Mouse (Mus musculus) midbrain, embryonic 10.5 days (tissue): ENCODE data around the gene Ccdc8. TPM values are rescaled to one million over a fixed set of nuclear protein-coding genes. Genes with fewer than 3 reads are reported as not detected.

Experiments
- polyA plus RNA-seq: library from polyadenylated mRNA; unstranded; fragments of >200 nt; fragmentation: Nextera tagmentation; extraction: Ambion mirVana; gene quantifications from 2 replicates; pipeline ENCODE4 v1.2.1, GENCODE M21; 2016

The Ccdc8 gene
- polyA plus RNA-seq, 1 experiment from 2014 or later: 9.0 TPM

Other genes starting within 250 kb of the Ccdc8 start
- gene Slc1a5, start 211.4 kb upstream of the Ccdc8 start, polyA plus RNA-seq: 40.1 and 40.4 TPM in 2 replicates
- 108 and 137 TPM in 2 replicates for gene Strn4, start 176.8 kb upstream of the Ccdc8 start, polyA plus RNA-seq
- gene Fkrp, start 176.0 kb upstream of the Ccdc8 start, polyA plus RNA-seq: 28.3 and 32.9 TPM in 2 replicates
- 11.1 and 11.8 TPM in 2 replicates for gene Prkd2, start 149.8 kb upstream of the Ccdc8 start, polyA plus RNA-seq
- gene Dact3, start 117.4 kb upstream of the Ccdc8 start, polyA plus RNA-seq: 1.9 and 2.2 TPM in 2 replicates
- gene Gng8, start 100.9 kb upstream of the Ccdc8 start, polyA plus RNA-seq: 5.4 and 8.5 TPM in 2 replicates
- 0.17 and 0.56 TPM in 2 replicates for gene Ptgir, start 86.2 kb upstream of the Ccdc8 start, polyA plus RNA-seq
- gene Calm3, start 68.6 kb upstream of the Ccdc8 start, polyA plus RNA-seq: 174 and 180 TPM in 2 replicates
- 4.1 and 11.7 TPM in 2 replicates for gene Pnmal2, start 48.0 kb upstream of the Ccdc8 start, polyA plus RNA-seq
- gene Pnmal1, start 33.0 kb upstream of the Ccdc8 start, polyA plus RNA-seq: 9.8 and 17.4 TPM in 2 replicates
- gene Gm42372, start 9.6 kb upstream of the Ccdc8 start, polyA plus RNA-seq: 1.3 TPM in 2 replicates
- gene Ppp5c, start 35.2 kb downstream of the Ccdc8 start, polyA plus RNA-seq: 135 and 142 TPM in 2 replicates
- 4.3 and 5.1 TPM in 2 replicates for gene Hif3a, start 69.7 kb downstream of the Ccdc8 start, polyA plus RNA-seq
- gene Psg16, start 81.3 kb downstream of the Ccdc8 start, polyA plus RNA-seq: 0.02 and 0.06 TPM in 2 replicates
- not detected in 2 replicates for gene Ceacam3, start 157.6 kb downstream of the Ccdc8 start, polyA plus RNA-seq
- gene Psg29, start 210.8 kb downstream of the Ccdc8 start, polyA plus RNA-seq: not detected in 2 replicates